Mouse (Mus musculus): ENCODE measurements around the gene Slc12a8. TPM values are rescaled to one million over a fixed set of nuclear protein-coding genes. Genes with fewer than 3 reads are reported as not detected.

The Slc12a8 gene
- total and polyA plus RNA-seq, 2 experiments from 2014 or later: 0.71 to 1.1 TPM

DNA sequence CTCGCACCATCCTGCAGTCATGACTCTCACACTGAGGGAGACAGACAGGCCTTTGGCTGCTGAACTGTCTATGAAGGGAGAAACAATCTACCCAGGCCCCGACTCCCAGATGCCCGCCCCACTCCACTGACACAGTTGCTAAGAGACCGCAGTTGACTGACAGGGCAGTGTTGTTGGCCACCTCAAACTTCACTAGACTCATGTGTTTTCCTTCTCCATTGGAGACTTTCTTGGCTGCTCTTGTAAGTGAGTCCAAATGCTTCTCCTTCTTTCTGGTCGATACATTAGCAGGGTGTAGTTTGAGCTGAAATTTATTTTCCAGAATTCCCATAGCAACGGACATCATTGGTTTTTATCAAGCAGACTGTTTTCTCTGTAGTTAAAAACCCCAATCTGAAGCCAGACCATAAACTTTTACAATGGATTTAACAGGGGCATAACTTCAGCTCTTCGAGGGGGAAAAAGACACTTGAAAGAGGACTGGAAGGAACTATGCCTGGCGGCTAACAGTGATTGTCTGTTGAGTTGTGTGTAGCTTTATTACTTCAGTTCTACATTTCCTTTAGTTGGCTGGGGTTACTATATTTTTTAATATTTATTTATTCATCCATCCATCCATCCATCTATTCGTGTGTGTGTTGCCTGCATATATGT is 36.7 kb downstream of the Slc12a8 start:
- TF ChIP-seq CTCF (IDR thresholded peaks at IDR 0.05): no peak
- H3K27ac ChIP-seq (ENCODE audit: low read depth, low read length): no peak overlapping the region
- peak; percentile 53 for DNase-seq (ENCODE audit: low spot score)
- no peaks in the 10 kb centered on the region for H3K4me1 ChIP-seq (ENCODE audit: insufficient read depth, low read length)
- no peaks in the 10 kb centered on the region for H3K36me3 ChIP-seq (ENCODE audit: insufficient read depth, low read length)
- H3K4me3 ChIP-seq (ENCODE audit: low read depth, low read length): no peak overlapping the region
- H3K9ac ChIP-seq (replicated peaks; ENCODE audit: low read length, poor library complexity, severe bottlenecking): no peak overlapping the region
- 60% methylated on average over 9 of the region's 9 CpGs for WGBS
- no peak overlapping the region for H3K4me2 ChIP-seq (ENCODE audit: low read depth, low read length, poor library complexity, severe bottlenecking)
- no peaks in the 10 kb centered on the region for H3K9me3 ChIP-seq (ENCODE audit: low read length)
- ATAC-seq (ENCODE audit: low FRiP score): no peak; the same call in 1 of the 2 replicates
- H3K27me3 ChIP-seq (ENCODE audit: insufficient read depth, low read length): no peaks in the 10 kb centered on the region

DNA sequence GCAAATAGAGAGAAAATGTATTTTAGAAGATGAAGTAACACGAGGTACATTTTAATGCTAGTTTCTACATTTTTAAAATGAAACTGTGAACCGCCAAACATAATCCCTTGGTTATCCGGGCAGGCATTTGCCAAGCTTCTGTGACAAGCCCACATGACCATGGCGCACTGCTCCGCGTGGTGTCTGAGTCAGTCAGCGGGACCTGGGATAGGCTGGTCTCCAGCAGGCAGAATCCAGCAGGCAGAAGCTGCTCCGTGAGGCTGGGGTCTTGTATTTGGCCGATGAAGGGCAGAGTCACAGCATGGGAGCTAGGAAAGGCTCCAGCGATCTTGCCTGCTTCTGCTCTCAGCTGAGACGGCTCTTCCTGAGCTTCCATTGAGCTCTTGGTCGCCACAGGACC is 41.0 kb downstream of the Slc12a8 start:
- no peak for TF ChIP-seq CTCF (IDR thresholded peaks at IDR 0.05)

DNA sequence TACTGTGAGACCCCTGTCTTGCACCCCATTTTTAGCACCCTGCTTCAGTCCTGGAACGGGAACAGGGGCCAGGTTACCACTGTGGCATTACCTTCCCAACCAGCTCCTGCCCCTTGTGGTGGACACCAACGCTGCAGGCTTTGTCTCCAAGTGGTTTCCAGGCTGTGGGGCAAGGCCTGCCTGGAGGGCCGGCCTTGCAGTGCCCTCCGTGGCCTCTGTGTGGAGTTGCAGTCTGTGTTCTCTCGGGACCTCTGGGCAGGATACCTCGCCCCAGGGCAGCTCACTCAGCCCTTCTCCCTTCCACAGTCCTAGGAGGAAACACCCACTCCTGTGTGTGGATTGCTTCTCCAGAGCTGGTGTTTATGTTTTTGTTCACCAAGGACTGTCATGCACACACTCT is 43.2 kb downstream of the Slc12a8 start:
- no peak overlapping the region for H3K9ac ChIP-seq (replicated peaks; ENCODE audit: low read length, poor library complexity, severe bottlenecking)

More for the DNA sequence above, 41.0 kb downstream of the Slc12a8 start:
- no peak overlapping the region for H3K27ac ChIP-seq (ENCODE audit: low read depth, low read length)
- no peaks in the 10 kb centered on the region for H3K9me3 ChIP-seq (ENCODE audit: low read length)
- H3K27me3 ChIP-seq (ENCODE audit: insufficient read depth, low read length): no peaks in the 10 kb centered on the region
- 78% methylated on average over 12 of the region's 12 CpGs for WGBS
- H3K4me1 ChIP-seq (ENCODE audit: insufficient read depth, low read length): no peaks in the 10 kb centered on the region
- H3K4me3 ChIP-seq (ENCODE audit: low read depth, low read length): no peak overlapping the region
- DNase-seq (ENCODE audit: low spot score) (no peak), ATAC-seq (ENCODE audit: low FRiP score) (no peak)
- H3K4me2 ChIP-seq (ENCODE audit: low read depth, low read length, poor library complexity, severe bottlenecking): no peak overlapping the region
- H3K9ac ChIP-seq (replicated peaks; ENCODE audit: low read length, poor library complexity, severe bottlenecking): no peak overlapping the region
- H3K36me3 ChIP-seq (ENCODE audit: insufficient read depth, low read length): no peaks in the 10 kb centered on the region

DNA sequence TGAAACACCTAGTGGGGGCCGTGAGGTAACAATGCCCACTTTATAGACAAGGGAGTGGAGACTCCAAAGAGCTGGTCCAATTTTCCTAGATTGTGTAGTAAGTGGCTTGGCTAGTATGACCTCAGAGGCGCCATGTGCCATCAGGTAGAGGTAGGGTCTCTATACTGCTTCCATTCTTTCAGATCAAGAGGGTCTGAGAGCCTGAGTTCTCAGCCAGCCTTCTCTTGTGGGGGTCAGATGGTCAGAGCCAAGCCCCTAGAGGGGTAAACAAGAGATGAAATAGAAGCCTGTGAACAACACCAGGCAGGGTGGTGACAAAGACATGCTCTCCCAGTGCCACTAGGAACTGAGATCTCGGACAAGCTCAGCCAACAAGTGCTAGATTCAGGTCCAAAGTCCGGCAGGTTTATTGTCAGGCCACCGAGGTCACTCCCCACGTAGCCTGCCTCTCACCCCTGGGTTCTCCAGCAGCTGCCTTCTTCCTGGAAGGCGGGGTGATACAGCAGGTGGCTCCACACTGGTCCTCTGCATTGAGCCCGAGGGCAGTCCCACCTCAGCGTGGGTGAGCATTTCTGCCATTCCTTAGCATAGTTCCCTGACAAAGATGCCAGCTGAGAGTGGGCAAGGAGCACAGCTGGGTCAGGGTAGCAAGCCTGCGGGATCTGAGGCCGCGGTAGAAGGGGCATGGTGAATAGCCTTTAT is 44.3 kb downstream of the Slc12a8 start:
- Histone ChIP-seq H3K27ac (ENCODE audit: low read depth, low read length) (no peak overlapping the region), H3K36me3 (ENCODE audit: insufficient read depth, low read length) (no peaks in the 10 kb centered on the region), H3K27me3 (ENCODE audit: insufficient read depth, low read length) (no peaks in the 10 kb centered on the region), H3K4me1 (ENCODE audit: insufficient read depth, low read length) (no peaks in the 10 kb centered on the region), H3K4me3 (ENCODE audit: low read depth, low read length) (no peak overlapping the region), H3K9me3 (ENCODE audit: low read length) (no peaks in the 10 kb centered on the region), H3K9ac (replicated peaks; ENCODE audit: low read length, poor library complexity, severe bottlenecking) (no peak overlapping the region), H3K4me2 (ENCODE audit: low read depth, low read length, poor library complexity, severe bottlenecking) (no peak overlapping the region)
- TF ChIP-seq CTCF (IDR thresholded peaks at IDR 0.05): no peak
- WGBS: 81% methylated on average over 12 of the region's 12 CpGs
- no peak for DNase-seq (ENCODE audit: low spot score)
- no peak for ATAC-seq (ENCODE audit: low FRiP score)

More for the DNA sequence above, 43.2 kb downstream of the Slc12a8 start:
- Histone ChIP-seq H3K4me2 (ENCODE audit: low read depth, low read length, poor library complexity, severe bottlenecking) (no peak overlapping the region), H3K27me3 (ENCODE audit: insufficient read depth, low read length) (no peaks in the 10 kb centered on the region), H3K27ac (ENCODE audit: low read depth, low read length) (no peak overlapping the region), H3K36me3 (ENCODE audit: insufficient read depth, low read length) (no peaks in the 10 kb centered on the region), H3K4me3 (ENCODE audit: low read depth, low read length) (no peak overlapping the region), H3K4me1 (ENCODE audit: insufficient read depth, low read length) (no peaks in the 10 kb centered on the region), H3K9me3 (ENCODE audit: low read length) (no peaks in the 10 kb centered on the region)
- WGBS: 4% methylated on average over 6 of the region's 6 CpGs
- ATAC-seq (ENCODE audit: low FRiP score) (peak; percentile 60; the same call in 1 of the 2 replicates), DNase-seq (ENCODE audit: low spot score) (peak; percentile 83)
- peak; percentile 80 for TF ChIP-seq CTCF (IDR thresholded peaks at IDR 0.05)

DNA sequence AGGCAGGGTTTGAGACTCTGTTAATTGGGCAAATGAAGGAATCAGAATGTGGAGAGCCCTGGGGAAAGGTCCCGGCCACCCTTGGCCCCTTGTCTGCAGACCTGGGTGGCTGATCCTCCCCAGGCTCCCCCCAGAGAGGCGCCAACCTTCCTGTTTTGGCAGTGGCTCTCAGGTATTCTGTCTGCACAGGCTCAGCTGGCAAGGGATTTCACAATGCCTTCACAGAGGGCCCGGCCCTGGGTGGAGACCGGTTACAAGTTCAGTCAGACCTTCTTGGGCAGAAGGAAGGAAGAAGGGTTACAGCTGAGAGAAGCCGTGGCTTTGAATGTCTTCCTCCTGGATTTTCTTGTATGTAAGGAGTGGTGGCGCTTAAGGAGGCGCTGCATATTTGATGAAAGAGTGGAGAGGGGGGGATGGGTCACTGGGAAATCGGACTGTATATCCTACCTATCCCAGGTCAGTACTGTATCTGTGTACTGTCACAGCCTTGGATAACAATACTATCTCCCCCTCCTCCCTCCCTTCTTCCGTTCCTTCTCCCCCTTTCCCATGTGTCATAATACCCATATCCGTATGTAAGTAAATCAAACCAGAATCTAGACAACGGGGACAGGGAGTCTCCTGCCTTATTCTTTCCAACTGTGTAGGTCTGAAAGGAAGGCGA is 45.9 kb downstream of the Slc12a8 start:
- no peaks in the 10 kb centered on the region for H3K4me1 ChIP-seq (ENCODE audit: insufficient read depth, low read length)
- no peaks in the 10 kb centered on the region for H3K27me3 ChIP-seq (ENCODE audit: insufficient read depth, low read length)
- no peak overlapping the region for H3K4me3 ChIP-seq (ENCODE audit: low read depth, low read length)
- no peak for TF ChIP-seq CTCF (IDR thresholded peaks at IDR 0.05)
- H3K9ac ChIP-seq (replicated peaks; ENCODE audit: low read length, poor library complexity, severe bottlenecking): no peak overlapping the region
- DNase-seq (ENCODE audit: low spot score) (no peak), ATAC-seq (ENCODE audit: low FRiP score) (no peak)
- no peak overlapping the region for H3K4me2 ChIP-seq (ENCODE audit: low read depth, low read length, poor library complexity, severe bottlenecking)
- H3K9me3 ChIP-seq (ENCODE audit: low read length): no peaks in the 10 kb centered on the region
- no peaks in the 10 kb centered on the region for H3K36me3 ChIP-seq (ENCODE audit: insufficient read depth, low read length)
- no peak overlapping the region for H3K27ac ChIP-seq (ENCODE audit: low read depth, low read length)
- WGBS: 69% methylated on average over 12 of the region's 12 CpGs

DNA sequence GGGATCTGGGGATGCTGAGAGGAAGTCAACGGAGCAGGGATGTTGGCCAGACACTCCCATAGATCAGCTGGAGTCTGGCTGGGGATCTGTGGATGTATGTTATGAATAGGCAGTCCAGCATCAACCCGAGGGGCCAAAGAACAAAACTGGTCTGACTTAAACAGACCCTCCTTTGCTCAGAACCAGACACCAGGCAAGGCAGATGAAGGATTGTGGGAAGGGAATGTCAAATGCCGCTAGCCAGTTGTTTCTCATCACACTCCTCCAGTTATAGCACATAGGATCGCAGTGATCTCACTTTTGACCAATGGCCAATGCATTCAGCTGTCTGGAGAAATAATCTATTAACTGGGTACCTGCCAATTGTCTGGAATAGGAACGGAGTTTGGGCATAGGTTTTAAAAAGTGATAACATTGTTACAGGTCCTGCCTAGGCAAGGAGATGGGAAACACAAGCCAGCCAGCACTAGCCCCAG is 46.4 kb downstream of the Slc12a8 start:
- no peak for TF ChIP-seq CTCF (IDR thresholded peaks at IDR 0.05)
- H3K36me3 ChIP-seq (ENCODE audit: insufficient read depth, low read length): no peaks in the 10 kb centered on the region
- ATAC-seq (ENCODE audit: low FRiP score) (no peak), DNase-seq (ENCODE audit: low spot score) (no peak)
- H3K27me3 ChIP-seq (ENCODE audit: insufficient read depth, low read length): no peaks in the 10 kb centered on the region
- H3K4me2 ChIP-seq (ENCODE audit: low read depth, low read length, poor library complexity, severe bottlenecking): no peak overlapping the region
- H3K4me1 ChIP-seq (ENCODE audit: insufficient read depth, low read length): no peaks in the 10 kb centered on the region
- H3K9ac ChIP-seq (replicated peaks; ENCODE audit: low read length, poor library complexity, severe bottlenecking): no peak overlapping the region
- no peak overlapping the region for H3K4me3 ChIP-seq (ENCODE audit: low read depth, low read length)
- 77% methylated on average over 5 of the region's 5 CpGs for WGBS
- no peaks in the 10 kb centered on the region for H3K9me3 ChIP-seq (ENCODE audit: low read length)
- H3K27ac ChIP-seq (ENCODE audit: low read depth, low read length): no peak overlapping the region
